Mouse (Mus musculus) urinary bladder, postnatal 4 days (tissue): ENCODE results near the gene Tmem165.
A peak's percentile ranks its signal among the peaks of the same experiment; 100 is the strongest.

Source experiments
- DNase-seq, 2 experiments: peaks; one replicate each; pipeline ENCODE4 v3.0.0; 2021 to 2022; ENCODE audit warnings: low spot score in 2 of 2

The Tmem165 gene

DNA sequence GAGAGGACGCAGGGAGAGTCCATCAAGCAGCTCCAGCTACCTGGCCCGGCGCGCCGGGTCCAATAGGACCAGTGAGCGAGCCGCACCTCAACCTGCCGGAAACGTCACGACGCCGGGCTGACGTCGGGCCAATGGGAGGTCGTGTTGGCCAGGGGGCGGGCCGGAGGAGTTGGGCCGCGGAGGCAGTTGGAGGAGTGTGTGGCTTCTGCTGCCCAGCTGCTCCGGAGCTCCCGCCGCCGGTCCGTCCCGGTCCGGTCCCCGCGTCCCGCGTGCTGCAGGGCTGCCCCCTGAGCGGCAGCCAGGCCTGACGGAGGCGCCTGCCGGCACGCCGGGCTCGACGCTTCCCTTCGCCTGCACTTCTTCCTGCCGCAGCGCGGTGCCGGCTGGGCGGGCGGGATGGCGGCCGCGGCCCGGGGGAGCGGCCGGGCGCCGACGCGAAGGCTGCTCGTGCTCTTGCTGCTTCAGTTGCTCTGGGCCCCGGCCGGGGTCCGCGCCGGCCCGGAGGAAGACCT, at the start of gene Tmem165:
Gene Tmem165 (plus strand): TSS at position 131 of the 512 bp plus-strand sequence.
- DNase-seq: peak; percentile 92 to 95

GRCm38 (mm10) chr5:76135644-76136043, 48.0 kb upstream of the Tmem165 start:
- DNase-seq: peak in 1 of 2 experiments; percentile 56

- no peak for DNase-seq
Observed at GRCm38 (mm10) chr5:76136271-76136670, 47.4 kb upstream of the Tmem165 start.

DNA sequence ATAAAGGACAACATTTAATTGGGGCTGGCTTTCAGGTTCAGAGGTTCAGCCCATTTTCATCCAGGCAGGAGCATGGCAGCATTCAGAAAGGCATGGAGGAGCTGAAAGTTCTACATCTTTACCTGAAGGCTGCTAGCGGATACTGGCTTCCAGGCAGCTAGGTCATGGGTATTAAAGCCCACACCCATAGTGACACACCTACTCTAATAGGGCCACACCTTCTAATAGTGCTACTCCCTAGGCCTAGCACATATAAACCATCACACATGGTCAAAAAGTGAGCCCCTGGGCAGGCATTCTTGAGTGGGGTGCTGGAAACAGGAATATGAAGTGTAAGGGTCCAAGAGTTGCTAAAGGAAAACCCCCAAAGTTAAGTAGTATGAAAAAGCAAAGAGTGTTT, 46.1 kb upstream of the Tmem165 start:
- no peak for DNase-seq

- DNase-seq: no peak
Observed at GRCm38 (mm10) chr5:76138071-76138470, 45.6 kb upstream of the Tmem165 start.

DNA sequence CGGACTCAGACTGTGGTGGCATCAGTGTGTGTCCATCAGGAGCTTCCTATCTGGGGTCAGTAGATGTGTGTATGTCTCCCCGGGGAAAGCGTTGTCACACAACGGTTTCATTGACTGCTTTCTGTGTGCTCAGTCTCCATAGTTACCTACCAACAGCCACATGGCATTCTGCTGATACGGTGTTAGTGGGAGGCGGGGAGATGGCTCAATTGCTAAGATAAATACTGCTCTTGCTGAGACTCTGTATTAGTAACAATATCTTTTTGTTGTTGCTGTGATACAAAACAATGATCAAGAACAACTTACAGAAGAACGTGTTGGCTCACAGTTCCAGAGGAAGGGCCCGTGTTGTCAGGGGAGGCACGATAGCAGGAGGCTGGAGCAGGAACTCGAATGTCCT, 45.2 kb upstream of the Tmem165 start:
- no peak for DNase-seq

- DNase-seq: no peak
Observed at GRCm38 (mm10) chr5:76139171-76139671, 44.5 kb upstream of the Tmem165 start.

- peak; percentile 96 to 97 for DNase-seq
Observed at GRCm38 (mm10) chr5:76139808-76140729, 43.6 kb upstream of the Tmem165 start, which contains the start of gene Srd5a3. TSS of gene Srd5a3 (plus strand) at chr5:76140271.

- DNase-seq: no peak
Observed at GRCm38 (mm10) chr5:76140730-76141066, 43.0 kb upstream of the Tmem165 start.

DNA sequence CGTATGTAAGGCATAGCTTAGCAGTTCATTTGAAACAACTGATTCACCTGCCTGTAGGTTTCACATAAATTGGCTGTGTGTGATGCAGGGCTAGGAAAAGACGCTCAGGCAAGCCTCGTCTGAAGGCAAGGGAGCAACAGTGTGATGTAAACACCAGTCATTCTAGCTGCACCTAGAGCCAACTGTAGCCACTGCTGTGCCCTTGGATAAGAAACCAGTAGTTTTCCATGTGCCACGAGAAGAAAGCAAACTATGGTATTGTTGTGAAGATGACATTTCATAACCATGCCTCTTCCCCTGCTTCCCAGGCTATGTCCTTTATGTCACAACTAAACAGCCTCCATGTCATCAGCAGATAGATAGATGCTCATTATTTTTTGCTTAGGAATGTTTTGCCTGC, 40.3 kb upstream of the Tmem165 start:
- no peak for DNase-seq

DNA sequence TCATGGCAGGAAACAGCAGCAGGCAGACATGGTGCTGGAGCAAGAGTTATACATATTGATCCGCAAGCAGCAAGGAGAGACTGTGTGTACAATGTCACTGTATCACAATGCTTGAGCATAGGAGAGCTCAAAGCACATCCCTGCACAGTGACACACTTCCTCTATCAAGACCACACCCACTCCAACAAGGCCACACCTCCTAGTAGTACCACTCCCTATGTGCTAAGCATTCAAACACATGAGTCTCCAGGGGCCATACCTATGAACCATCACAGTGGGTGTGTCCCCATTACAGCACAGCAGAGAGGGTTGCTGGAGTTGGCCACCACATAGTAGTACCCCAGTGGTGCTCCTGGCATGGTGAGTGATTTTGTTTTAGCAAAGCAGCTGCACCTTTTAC, 37.3 kb upstream of the Tmem165 start:
- no peak for DNase-seq

DNA sequence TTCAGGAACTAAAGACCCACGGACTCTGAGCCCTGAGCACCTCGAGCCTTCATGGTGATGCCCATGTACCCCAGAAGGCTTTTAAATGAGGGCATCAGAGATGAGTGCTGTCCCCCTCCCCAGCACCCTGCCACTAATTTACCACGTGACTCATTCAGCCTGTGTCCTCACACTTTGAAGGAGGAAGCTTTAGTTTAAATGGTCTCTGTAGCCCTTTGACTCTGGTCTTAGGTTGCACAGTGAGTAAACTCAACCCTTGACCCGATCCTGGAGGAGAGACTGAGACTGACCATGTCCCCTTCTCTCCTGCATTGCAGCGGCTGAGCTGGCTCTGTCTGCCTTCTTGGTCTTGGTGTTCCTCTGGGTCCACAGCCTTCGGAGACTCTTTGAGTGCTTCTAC, 34.2 kb upstream of the Tmem165 start:
- no peak for DNase-seq

- no peak for DNase-seq
Observed at GRCm38 (mm10) chr5:76152956-76153355, 30.7 kb upstream of the Tmem165 start.

DNA sequence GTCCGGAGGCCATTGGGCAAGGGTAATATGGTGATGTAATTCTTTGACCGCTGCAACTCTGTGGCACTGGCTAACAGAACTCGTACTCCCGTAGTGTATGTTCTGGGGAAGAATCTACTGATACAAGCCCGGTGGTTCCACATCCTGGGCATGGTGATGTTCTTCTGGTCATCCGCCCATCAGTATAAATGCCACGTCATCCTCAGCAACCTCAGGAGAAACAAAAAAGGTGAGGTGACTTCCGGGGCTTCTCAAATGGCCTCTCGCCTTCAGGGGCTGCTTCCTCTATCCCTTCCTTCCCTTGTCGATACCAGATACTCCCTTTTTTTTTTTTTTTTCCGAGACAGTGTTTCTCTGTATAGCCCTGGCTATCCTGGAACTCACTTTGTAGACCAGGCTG, 30.2 kb upstream of the Tmem165 start:
- no peak for DNase-seq

DNA sequence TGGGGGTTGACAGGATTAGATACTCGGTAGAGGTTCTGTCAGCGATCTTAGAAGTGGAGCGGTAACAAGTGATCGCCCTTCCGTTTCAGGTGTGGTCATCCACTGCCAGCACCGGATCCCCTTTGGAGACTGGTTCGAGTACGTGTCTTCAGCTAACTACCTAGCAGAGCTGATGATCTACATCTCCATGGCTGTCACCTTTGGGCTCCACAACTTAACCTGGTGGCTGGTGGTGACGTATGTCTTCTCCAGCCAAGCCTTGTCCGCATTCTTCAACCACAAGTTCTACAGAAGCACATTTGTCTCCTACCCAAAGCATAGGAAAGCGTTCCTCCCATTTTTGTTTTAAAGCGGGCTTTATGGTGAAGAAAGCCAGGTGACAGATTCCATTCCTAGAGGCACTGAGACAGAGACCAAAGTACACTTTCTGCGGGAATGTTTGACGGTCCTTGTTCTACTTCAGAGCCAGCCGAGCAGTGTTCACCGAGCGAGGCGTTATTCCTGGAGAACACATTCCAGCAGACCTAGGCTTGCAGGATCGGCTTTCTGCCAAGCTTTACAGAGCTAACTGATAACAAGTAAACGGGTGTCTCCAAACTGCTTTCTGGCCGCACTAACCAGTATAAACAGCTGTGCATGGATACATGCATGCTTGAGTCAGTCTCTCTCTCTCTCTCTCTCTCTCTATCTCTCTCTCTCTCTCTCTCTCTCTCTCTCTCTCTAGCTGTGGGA, 29.1 kb upstream of the Tmem165 start:
- peak in 1 of 2 experiments; percentile 35 for DNase-seq

DNA sequence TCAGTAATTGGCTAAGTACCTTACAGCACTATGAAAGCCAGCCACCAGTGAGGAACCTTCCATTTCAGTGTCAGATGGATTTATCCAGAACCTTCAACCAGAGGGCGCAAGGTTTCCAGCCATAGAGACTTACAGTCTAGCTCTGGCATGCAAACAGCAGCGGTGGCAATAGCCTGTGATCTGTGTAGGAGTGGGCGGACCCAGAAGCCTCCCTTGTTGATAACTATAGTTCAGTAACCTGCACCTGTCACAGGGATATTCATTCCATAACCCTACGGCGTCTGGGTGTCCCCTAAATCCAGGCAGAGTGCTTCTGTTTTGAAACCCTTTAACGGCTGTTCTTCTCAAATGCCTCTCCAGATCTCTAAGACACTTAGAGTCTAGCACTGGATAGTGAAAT, 24.1 kb upstream of the Tmem165 start:
- DNase-seq: no peak

DNA sequence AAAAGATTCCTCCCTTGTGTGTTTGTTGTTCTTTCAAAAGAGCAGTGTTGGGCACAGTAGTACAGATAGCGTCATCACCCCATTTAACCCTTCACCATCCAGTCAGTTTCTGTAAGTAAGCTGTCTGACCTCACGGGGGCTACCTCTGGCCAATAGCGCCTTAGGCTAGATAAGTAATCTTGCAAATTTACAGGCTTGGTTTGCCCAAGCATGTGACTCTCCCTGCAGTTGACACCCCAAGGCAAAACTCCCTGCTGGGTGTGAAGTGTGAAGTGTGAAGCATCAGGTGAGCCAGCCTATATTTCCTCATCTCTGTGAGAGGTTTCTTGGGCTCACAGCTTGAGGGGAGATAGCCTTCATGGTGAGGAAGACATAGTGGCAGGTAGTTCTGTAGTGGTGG, 23.6 kb upstream of the Tmem165 start:
- DNase-seq: no peak

GRCm38 (mm10) chr5:76161491-76161890, 22.2 kb upstream of the Tmem165 start:
- no peak for DNase-seq

GRCm38 (mm10) chr5:76162926-76163325, 20.8 kb upstream of the Tmem165 start:
- no peak for DNase-seq

DNA sequence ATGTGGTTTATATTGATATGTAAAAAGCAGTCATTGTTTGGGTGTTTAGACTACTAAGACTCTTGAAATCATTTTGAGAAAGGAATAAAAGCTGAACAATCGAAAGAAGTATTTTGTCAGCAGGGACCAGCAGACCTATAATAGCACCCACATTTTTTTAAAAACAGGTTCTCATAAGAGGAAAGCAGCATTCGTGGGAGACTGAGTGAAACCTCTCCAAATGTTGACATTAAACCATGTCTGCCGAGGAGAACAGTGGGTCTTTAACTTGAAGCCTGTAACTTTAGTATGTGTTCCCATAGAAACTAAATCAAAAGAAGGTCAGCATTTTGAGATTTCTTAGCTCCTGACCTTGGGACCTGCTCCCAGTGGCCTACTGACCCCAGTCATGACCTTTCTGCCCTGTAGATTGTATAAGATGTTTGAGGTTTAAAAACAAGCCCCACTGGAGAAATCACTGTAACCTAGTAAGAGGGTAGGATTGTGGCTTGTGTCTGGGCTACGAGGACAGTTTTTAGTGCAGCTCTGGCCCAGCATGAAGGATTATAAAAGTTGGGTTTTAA, 19.8 kb upstream of the Tmem165 start:
- no peak for DNase-seq

- no peak for DNase-seq
Observed at GRCm38 (mm10) chr5:76164827-76165226, 18.9 kb upstream of the Tmem165 start.

GRCm38 (mm10) chr5:76170522-76170921, 13.2 kb upstream of the Tmem165 start:
- no peak for DNase-seq
